Mouse (Mus musculus) cerebral cortex, adult 2 months (tissue): Measurements from ENCODE around the gene Chrne.

Experiments
- WGBS: fragments of 180-500 bp; shearing (Covaris S2); methylation state at CpG from one replicate; pipeline ENCODE4 v1.1.7; 2018; 5-methylcytosine and 5-hydroxymethylcytosine counted together

Chrne gene

DNA sequence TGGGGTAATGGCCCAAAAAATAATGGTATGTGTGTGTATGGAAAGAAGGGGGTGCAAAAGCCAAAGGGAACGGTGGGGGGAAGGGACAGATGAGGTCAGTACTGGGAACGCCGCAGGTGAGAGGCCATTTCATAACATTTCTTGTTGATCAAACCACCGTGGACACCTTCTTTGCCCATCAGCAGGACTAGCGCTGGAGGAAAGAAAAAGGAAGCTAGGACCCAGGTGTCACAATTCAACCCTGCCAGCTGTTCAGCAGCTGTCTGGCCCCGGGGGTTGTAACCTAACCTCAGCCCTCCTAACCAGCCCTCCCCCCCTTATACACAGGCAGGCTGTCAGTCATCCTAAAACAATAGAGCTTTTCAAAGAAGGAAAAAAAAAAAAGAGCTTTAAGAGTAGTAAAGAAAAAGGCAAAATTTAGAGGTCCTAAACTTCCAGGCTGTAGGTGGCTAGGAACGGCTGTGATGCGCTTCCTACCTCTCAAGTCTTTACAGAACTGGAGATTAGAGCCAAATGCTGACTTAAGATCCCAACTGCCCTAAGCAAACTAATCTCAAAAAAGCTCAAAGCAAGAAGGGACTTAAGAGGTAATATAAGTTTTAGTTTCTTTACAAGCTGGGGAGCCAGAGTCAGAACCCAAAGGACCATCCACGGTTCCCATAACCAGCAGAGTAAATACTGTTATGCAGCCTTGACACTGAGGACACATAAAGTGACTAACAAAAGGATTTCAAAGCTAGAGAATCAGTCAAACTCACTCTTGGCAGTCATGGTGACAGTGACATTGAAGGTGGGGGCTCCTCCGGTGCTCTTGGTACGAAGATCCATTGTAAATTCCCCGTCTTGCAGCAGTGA, 33.2 kb upstream of the Chrne start:
- 35% methylated on average over 12 of the region's 12 CpGs for WGBS

DNA sequence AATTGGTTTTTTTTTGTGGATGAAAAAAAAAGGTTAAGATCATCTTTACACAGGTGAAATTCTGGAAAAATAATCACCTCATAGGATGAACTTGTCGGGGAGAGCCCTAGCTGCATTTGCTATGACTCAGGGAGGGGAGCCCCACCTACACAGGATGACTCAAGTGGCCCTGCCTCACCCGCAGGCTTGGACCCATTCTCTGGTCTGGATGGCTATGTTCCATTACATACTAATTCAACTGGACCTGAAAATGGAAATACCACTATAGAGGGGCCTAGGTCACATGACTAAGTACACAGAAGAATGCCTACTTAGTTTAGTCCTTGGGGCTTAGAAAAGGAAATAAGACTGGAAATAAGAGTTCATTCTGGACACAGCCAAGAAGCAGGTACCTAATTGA, 32.4 kb upstream of the Chrne start:
- WGBS, result 31% methylated on average over 2 of the region's 2 CpGs

DNA sequence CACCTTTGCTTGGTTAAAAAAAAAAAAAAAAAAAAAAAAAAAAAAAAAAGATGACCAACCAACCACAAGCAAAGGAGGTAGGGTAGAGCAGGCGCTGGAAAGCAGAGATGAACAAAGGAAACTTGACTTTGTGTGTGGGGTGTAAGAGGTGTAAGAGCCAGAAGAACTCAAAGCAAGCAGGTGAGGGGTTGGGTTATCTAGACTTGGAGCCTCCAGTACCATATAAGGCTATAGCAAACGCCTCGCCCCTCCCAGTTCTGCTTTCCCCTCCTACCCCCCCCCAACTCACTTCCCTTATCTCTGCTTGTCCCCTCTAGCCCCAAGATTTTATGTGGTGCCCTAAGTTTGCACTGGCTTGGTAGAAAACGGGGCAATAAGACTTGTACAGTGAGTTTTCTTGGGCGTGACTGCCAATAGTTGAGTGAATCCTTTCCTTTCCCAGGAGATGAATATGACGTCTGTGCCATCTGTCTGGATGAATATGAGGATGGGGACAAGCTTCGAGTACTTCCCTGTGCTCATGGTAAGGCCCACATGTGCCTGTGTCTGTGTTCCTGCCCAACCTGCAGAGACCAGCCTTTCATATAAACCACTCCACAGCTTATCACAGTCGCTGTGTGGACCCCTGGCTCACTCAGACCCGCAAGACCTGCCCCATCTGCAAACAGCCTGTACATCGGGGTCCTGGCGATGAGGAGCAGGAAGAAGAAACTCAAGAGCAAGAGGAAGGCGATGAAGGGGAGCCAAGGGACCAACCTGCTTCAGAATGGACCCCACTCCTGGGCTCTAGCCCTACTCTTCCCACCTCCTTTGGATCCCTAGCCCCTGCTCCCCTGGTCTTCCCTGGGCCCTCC, 31.5 kb upstream of the Chrne start:
- WGBS, result 58% methylated on average over 12 of the region's 12 CpGs

DNA sequence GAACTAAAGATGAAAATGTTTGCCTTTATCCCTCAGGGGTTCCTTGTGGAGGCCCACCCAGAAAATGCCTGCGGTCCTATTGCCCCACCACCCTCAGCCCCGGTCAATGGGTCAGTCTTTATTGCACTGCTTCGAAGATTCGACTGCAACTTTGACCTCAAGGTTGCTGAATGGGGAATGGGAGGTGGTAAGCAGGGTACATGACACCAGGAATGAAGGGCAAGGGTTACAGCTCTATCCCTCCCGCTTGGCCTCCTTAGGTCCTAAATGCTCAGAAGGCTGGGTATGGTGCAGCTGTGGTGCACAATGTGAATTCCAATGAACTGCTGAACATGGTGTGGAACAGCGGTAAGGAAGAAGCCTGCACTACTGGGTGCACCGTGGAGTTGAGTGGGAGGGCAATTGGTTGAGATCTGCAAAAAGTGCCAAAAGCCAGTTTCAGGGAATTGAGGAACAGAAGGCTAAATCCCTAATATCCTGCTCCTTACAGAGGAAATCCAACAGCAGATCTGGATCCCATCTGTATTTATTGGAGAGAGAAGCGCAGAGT, 30.2 kb upstream of the Chrne start:
- WGBS, result 75% methylated on average over 8 of the region's 8 CpGs

DNA sequence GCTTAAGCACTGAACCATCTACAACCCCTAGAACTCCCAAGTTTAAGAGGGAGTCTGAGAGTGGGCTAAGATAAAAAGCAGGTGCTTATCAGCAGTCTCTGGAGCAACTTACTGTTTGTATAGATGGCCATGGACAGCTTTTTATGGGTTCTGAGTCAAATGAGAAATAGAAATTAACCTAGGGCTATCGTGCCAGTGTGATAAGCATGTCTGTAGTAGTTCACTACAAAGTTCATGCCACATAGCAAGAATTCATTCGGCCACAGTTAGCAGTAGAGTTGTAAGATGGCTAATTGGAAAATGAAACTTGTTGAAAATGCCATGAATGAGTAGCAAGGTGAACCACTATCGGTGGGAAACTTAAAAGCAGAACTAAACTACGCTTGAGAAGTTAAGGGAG, 29.5 kb upstream of the Chrne start:
- 71% methylated on average over 4 of the region's 4 CpGs for WGBS

DNA sequence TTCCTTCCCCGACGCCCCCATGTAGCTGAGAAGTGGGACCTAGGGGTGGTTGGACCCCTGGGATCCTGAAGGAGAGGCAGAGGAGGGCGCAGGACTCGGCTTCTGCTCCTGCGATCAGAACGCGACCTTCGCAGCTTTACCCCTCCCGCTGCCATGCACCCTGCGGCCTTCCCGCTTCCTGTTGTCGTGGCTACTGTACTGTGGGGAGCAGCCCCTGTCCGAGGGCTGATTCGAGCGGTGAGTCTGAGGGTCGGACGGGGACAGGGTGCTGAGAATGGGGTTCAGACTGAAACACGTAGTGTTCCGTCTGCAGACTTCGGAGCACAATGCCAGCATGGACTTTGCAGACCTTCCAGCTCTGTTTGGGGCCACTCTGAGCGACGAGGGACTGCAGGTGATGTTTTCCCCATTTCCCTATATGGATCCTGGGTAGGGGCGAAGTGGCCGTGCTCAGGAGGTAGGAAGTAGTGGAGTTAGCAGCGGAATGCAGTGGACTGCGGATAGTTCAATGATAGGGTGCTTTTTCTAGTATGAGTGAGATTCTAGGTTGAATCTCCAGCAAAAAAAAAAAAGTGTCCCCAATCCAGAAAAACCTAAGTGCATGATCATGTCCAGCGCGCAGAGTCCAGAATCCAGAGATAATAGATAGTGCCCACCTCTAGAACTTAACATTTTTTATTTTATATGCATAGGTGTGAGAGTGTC, 28.9 kb upstream of the Chrne start:
- WGBS, result 4% methylated on average over 28 of the region's 28 CpGs

DNA sequence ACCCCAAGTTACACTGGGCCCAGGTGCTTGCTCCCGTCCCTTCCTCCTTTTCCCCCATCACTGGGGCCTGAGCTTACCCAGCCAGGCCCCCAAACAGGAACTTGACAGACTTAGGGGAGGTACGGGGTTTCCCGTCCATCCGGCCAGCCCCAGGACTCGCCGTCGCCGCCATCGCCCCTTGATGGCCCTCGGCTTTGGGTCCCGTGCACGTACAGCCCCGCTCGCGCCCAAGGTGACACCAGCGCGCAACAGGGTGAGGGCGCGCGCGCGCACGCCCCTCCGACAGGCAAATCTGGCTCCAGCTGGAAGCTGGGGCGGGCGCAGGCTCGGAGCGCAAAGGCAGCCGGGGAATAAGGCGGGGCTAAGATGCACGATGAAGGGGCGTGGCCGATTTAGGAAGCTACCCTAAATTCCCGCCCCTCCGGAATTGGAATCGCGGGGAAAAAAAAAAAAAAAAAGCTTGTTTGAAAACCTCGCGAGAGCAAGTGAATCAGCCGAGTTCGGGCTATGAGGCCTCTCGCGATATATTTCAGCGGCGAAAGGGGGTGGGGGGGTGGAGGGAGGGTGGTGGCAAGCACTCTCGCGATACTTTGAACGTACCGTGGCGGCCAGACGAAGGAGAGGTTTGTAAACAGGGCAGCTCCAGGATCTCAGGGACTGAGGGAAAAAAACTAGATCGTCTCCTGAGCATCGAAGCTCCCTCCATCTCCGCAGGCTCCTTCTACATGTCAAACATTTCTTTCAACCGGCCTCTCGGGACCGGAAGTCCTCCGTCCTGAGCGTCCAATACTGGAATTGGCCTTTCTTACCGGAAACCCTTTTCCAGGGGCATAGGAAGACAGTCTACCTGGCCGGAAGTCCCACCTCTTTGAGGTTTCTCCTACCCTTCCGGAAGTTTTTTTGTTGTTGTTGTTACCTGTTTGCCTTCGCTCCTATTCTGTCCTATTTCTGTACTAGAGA, 28.0 kb upstream of the Chrne start, which contains the start of the genes Rnf167 and Slc25a11:
Gene Rnf167, plus strand, starts transcription at position 545 of the 960 bp plus-strand sequence.
Gene Slc25a11, minus strand, starts transcription at position 789 of the 960 bp plus-strand sequence.
- WGBS, result under 1% methylated on average over 63 of the region's 63 CpGs

DNA sequence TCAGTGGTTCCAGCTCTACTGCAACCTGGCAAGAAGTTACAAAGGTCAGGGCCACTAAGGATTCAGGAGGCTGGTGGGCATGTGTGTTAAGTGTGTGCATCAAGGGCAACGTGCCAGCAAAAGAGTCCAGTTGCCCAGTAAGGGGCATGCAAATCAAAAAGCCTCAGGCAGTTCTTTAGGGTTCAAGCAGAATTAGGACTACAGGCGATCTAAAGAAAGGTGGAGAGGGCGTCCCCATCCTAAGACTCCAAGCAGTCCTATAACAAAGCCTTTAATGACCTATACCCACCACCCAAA, 27.2 kb upstream of the Chrne start:
- 11% methylated on average over 3 of the region's 3 CpGs for WGBS

DNA sequence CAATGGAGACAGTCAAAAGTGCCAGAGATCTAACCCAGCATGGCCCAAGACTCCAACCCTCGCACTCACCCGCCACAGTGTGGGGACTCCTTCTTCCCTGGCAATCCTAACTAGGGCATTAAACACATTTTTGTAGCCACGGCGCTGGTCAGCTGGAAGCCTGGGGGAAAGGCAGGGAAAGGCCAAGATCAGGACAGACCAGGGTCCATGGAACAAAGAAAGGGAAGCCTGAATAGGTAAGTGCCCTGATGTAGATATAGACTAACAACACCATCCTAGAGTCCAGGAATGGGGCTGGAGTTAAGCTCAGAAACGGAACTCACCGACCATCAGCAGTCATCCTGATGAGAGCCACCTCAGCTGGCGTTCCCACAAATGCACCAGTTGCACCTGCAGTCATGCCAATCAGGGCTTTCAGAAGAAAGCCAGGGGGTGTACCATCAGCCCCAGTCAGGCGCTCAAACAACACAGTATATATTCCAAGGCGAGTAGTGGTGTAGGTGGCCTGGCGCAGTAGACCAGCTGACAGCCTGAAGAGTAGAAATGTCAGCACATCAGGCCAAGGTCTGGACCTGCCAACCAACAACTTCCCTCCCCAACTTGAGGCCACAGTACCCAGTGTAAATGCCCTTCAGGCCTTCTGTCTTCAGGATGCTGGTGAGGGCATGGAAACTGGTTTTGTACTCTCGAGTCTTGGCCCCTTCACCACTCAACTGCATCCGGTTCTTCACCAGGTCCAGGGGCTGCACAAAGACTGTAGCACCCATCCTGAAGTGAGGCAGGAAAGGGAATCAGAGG, 26.6 kb upstream of the Chrne start:
- 82% methylated on average over 12 of the region's 12 CpGs for WGBS

DNA sequence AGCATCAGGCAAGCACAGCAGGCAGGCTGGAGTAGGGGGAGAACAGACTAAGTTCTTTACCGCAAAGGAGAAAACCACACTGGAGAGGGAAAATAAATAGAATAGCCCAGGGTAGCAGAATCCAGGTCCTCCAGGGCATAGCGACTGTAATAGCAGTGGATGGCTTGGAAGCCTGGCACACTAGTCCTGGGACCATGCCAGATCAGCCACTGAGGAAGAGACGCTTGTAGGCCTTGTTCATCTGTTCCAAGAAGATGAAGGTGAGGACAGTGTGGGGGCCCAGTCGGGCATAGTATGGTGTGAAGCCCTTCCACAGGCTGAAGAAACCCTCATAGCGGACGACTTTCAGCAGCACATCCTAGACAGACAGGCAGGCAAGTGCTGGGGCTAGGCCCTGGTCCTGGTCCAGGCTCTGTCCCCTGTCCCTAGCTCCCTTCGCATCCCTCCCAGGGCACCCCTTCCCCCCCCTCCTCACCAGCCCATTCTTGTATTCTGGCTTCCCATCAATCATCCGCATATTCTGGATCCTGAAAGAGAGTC, 25.6 kb upstream of the Chrne start:
- WGBS, result 84% methylated on average over 8 of the region's 8 CpGs

DNA sequence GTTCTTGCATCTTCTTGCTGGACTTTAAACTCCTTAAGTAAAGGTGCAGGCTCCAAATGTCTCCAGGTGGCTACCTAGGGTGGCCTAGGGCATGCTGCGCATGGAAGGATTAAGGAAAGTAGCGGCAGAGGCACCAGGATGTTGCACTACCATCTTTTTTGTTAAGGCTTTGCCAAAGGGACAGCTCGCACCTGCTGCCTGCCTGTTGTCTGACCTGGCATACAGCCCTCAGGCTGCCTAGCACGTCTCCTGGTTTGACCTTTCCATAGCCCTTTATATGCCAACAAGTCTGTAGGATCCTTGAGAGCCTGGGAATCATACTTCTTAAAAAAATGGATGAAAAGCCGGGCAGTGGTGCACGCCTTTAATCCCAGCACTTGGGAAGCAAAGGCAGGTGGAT, 24.0 kb upstream of the Chrne start:
- WGBS, result 92% methylated on average over 6 of the region's 6 CpGs

DNA sequence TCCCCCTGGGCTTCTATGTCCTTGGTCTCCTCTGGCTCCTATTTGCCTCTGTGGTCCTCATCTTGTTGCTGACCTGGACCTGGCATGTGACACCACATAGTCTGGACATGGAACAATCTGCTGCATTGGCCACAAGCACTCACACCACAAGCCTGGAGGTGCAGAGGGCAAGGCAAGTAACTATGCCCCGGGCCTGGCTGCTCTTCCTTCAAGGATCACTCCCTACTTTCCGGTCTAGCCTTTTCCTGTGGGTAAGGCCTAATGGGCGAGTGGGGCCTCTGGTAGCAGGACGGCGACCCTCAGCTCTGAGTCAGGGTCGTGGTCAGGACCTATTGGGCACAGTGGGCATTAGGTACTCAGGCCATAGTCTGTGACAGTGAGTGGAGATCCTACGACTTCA, 22.2 kb upstream of the Chrne start:
- 85% methylated on average over 7 of the region's 7 CpGs for WGBS

DNA sequence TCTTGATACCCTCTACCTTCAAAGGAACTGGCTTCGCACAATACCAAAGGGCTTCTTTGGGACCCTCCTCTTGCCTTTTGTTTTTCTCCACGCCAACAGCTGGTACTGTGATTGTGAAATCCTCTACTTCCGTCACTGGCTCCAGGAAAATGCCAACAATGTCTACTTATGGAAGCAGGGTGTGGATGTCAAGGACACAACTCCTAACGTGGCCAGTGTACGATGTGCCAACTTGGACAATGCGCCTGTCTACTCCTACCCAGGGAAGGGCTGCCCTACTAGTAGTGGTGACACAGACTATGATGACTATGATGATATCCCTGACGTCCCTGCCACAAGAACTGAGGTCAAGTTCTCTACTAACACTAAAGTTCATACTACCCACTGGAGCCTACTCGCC, 21.0 kb upstream of the Chrne start:
- 78% methylated on average over 8 of the region's 8 CpGs for WGBS

DNA sequence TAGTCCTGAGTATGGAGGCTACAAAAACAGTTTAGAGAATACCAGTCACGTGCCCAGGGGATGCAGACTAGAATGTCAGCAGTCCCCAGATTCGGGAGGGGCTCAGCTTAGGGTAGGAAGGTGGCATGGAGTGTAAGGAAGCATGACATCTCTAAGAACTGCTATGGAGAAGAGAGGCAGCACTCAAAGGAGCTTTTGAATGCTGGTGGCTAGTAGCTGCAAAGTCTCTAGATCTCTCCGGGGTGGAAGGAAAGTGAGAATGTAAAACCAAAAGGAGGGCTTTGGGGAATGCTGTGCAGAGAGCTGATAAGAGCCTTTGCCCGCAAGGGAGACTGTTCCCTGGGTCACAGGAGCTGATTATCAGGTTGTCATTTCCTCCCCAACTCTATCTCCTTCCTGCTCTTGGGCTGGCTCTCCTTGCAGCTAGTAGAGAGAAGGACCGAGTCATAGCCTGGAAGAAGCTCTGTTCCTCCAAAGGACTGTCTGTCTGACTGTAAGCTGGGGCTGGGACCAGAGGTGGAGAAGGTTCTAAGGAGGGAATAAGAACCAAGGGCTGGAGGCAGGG, 19.8 kb upstream of the Chrne start, which contains the start of gene Gp1ba:
Gene Gp1ba, plus strand, starts transcription at position 409 of the 565 bp plus-strand sequence.
- 66% methylated on average over 5 of the region's 5 CpGs for WGBS

DNA sequence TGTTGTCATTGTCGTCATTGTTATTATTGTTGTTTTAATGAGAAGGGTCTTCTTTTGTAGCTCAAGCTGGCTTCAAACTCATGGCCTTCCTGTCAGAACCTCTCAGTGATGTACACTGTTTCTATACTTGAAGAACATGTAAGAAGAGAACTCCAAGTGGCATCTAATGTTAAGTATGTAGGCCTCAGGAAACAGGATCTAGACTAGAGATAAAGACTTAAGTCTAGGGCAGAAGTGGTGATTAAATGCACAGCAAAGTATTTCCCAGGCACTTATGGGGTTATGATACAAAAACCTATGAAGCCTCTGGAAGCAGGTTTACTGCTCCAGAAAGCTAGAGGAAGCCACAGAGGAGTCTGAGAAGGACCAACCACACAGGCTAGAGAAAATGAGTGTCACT, 19.3 kb upstream of the Chrne start:
- 90% methylated on average over 1 of the region's 1 CpGs for WGBS

DNA sequence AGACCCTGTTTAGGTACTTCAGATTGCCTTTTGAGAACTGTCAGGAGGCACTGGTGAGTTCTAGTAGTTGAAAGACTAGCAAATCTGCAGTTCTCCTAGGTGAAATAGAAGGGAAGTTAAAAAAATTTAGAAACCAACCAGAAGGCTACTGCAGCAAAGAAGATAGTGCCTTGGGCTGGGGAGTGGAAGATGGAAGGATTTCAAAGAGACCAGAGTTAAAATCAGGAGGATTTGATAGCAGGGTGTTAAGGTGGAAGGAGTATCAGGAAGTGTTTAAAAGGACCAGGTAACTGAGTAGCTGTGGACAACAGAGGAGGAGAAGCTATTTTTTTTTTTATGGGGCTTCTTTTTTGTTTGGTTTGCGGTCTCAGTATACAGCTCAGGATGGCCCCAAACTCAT, 18.7 kb upstream of the Chrne start:
- WGBS, result 96% methylated on average over 1 of the region's 1 CpGs

DNA sequence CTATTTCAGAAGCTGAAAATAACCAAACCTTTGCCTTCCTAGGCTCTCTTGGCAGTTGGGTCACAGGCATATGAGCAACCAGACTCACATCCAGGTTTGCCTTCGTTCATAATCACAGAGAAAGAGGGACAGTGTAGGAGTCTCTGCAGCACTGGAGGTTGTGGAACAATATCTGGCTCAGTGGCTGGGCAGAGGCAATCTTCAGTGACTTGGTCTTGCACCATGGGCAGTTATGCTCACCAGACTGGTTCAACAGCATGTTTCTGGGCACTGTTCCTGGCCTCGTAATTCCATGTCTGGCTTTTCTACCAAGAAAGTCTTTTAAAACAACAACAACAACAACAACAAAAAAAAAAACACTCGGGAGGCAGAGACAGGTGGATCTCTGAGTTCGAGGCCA, 16.6 kb upstream of the Chrne start:
- 81% methylated on average over 4 of the region's 4 CpGs for WGBS

DNA sequence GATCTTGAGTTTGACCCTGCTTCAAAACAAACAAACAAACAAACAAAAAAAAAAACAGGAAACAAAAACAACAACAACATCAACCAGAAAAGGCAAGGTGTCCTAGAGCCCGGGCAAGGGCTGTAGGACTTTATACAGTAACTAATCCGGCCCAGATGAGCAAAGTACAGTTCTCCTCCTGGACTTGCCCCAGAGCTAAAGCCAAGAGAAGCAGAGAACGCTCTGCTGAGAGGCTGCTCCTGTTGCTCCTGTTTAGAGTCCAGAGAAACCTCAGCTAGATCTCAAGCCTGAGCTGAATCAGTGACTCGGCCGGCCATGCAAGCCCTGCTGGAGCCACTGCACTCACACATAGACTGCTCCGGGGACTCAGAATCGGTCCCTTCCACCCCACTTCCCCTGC, 11.1 kb upstream of the Chrne start:
- 74% methylated on average over 7 of the region's 7 CpGs for WGBS

DNA sequence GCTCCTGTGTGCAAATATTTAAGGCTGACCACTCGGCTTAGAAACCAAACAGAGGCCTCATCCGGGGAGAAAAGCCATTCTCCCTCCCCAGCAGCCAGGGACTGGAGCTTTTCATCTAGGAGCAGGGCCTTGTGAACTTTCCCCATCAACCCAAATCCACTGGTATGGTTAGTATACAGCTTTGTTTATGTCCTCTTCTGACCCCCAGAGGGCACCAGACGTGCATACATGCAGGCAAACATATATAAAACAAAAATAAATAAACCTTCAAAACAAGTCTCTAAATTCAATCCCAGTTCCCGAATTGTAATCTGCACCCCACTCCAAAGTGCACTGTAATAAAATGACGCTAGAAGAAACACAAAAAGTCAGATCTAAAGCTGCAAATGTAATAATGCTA, 10.5 kb upstream of the Chrne start:
- WGBS, result 56% methylated on average over 5 of the region's 5 CpGs
